Mouse (Mus musculus) heart, postnatal 0 days (tissue): ENCODE results near the gene Olfr713.

ENCODE experiments used
- CTCF ChIP-seq: IDR thresholded peaks from 2 replicates; pipeline ENCODE4 v1.5.1; 2016; ENCODE audit warnings: antibody characterized with exemption, control low read depth, low read depth
- EP300 ChIP-seq: IDR thresholded peaks from 2 replicates; pipeline ENCODE4 v1.6.1; 2016; ENCODE audit warnings: antibody characterized with exemption, low read depth

- TF ChIP-seq CTCF (no peak), EP300 (no peak)
Measured at GRCm38 (mm10) chr7:107000798-107001197, 30.2 kb upstream of the Olfr713 start.
